8 mouse cellular contexts compared by ENCODE assay signal in genomic region chr1:136625019-136625895, GRCm38 (mm10). TPM values are rescaled to one million over a fixed set of nuclear protein-coding genes. Genes with fewer than 3 reads are reported as not detected.
A peak's percentile ranks its signal among the peaks of the same experiment; 100 is the strongest.
DNase-seq lines count a peak whose midpoint lies in the region; ATAC-seq and TF ChIP-seq lines count a peak whose summit lies in the region.

No protein-coding gene starts in this region.

- peak overlapping the region; percentile 83 for H3K4me2 ChIP-seq in kidney, embryonic 15.5 days
- H3K4me2 ChIP-seq in liver, embryonic 12.5 days, result peak overlapping the region; percentile 96

- peak overlapping the region; percentile 91 for H3K9ac ChIP-seq in kidney, embryonic 15.5 days
- peak overlapping the region; percentile 93 for H3K9ac ChIP-seq in liver, embryonic 12.5 days

- no peaks in the 10 kb centered on the region for H3K9me3 ChIP-seq in heart, embryonic 10.5 days
- H3K9me3 ChIP-seq in kidney, embryonic 15.5 days (replicated peaks), result no peaks in the 10 kb centered on the region
- H3K9me3 ChIP-seq in liver, embryonic 12.5 days (replicated peaks), result no peaks in the 10 kb centered on the region

- TF ChIP-seq CTCF in bone marrow macrophage, adult 2 months (IDR thresholded peaks at IDR 0.05; ENCODE audit: low read depth, low read length), result no peak
- peak; percentile 23; the same call in 1 of the 2 replicates for TF ChIP-seq CTCF in embryonic fibroblast, embryonic 13.5 days (IDR thresholded peaks at IDR 0.05; ENCODE audit: borderline replicate concordance, insufficient read depth, low read length)

- WGBS in heart, embryonic 10.5 days, result 1% methylated on average over 67 of the region's 92 CpGs
- 2% methylated on average over 76 of the region's 92 CpGs for WGBS in kidney, embryonic 15.5 days
- 1% methylated on average over 61 of the region's 92 CpGs for WGBS in liver, embryonic 12.5 days (ENCODE audit: insufficient replicate concordance)

- peaks cover 20% of the 10 kb centered on the region for H3K36me3 ChIP-seq in heart, embryonic 10.5 days
- H3K36me3 ChIP-seq in kidney, embryonic 15.5 days, result peaks cover 27% of the 10 kb centered on the region
- peaks cover 25% of the 10 kb centered on the region for H3K36me3 ChIP-seq in liver, embryonic 12.5 days

- peak; percentile 61 for DNase-seq in CD4-positive helper T cell, adult 2 months (ENCODE audit: low read depth, low spot score)
- peak; percentile 81 for DNase-seq in heart, embryonic 10.5 days (ENCODE audit: low spot score)
- peak; percentile 63 for DNase-seq in naive thymus-derived CD4-positive, alpha-beta T cell, adult 2 months (ENCODE audit: low read depth)
- DNase-seq in testis, postnatal 10 days (ENCODE audit: low spot score), result peak; percentile 79

- TF ChIP-seq POLR2A in bone marrow macrophage, adult 2 months (IDR thresholded peaks at IDR 0.05; ENCODE audit: borderline replicate concordance, low read depth, low read length), result no peak
- no peak for TF ChIP-seq POLR2A in embryonic fibroblast, embryonic 13.5 days (IDR thresholded peaks at IDR 0.05; ENCODE audit: low read depth, low read length)

- no peaks in the 10 kb centered on the region for H3K27me3 ChIP-seq in heart, embryonic 10.5 days (ENCODE audit: insufficient read depth, poor library complexity, severe bottlenecking)
- no peaks in the 10 kb centered on the region for H3K27me3 ChIP-seq in kidney, embryonic 15.5 days
- no peaks in the 10 kb centered on the region for H3K27me3 ChIP-seq in liver, embryonic 12.5 days (replicated peaks)

- ATAC-seq in kidney, embryonic 15.5 days (replicated peaks; ENCODE audit: low FRiP score), result peak; percentile 57
- peak; percentile 72 for ATAC-seq in liver, embryonic 12.5 days

- H3K4me3 ChIP-seq in bone marrow macrophage, adult 2 months (ENCODE audit: insufficient read depth, low read length), result peak overlapping the region; percentile 74
- H3K4me3 ChIP-seq in embryonic fibroblast, embryonic 13.5 days (ENCODE audit: insufficient read depth, low read length), result peak overlapping the region; percentile 83
- peak overlapping the region; percentile 93 for H3K4me3 ChIP-seq in heart, embryonic 10.5 days
- H3K4me3 ChIP-seq in kidney, embryonic 15.5 days (replicated peaks), result peak overlapping the region; percentile 93
- peak overlapping the region; percentile 96 for H3K4me3 ChIP-seq in liver, embryonic 12.5 days

- peak overlapping the region; percentile 35 for H3K27ac ChIP-seq in bone marrow macrophage, adult 2 months (ENCODE audit: insufficient read depth, low read depth, low read length)
- H3K27ac ChIP-seq in embryonic fibroblast, embryonic 13.5 days (ENCODE audit: insufficient read depth, low read length), result peak overlapping the region; percentile 62
- H3K27ac ChIP-seq in heart, embryonic 10.5 days, result peak overlapping the region; percentile 96
- H3K27ac ChIP-seq in kidney, embryonic 15.5 days, result peak overlapping the region; percentile 89
- peak overlapping the region; percentile 81 for H3K27ac ChIP-seq in liver, embryonic 12.5 days

- peaks cover 20% of the 10 kb centered on the region for H3K4me1 ChIP-seq in bone marrow macrophage, adult 2 months (ENCODE audit: control insufficient read depth, insufficient read depth, low read length)
- peaks cover 15% of the 10 kb centered on the region for H3K4me1 ChIP-seq in embryonic fibroblast, embryonic 13.5 days (ENCODE audit: control insufficient read depth, insufficient read depth, low read length)
- peaks cover 40% of the 10 kb centered on the region for H3K4me1 ChIP-seq in heart, embryonic 10.5 days
- H3K4me1 ChIP-seq in kidney, embryonic 15.5 days, result peaks cover 34% of the 10 kb centered on the region
- H3K4me1 ChIP-seq in liver, embryonic 12.5 days, result peaks cover 38% of the 10 kb centered on the region

RNA-seq across cellular contexts. Expression of gene Zfp281, which starts 0.6 kb away (rescaled TPM):
- polyA plus RNA-seq in bone marrow macrophage, adult 2 months (2012; ENCODE audit: insufficient read depth, insufficient read length, missing spikeins), result 13.2 and 14.8 TPM in 2 replicates
- 29.5 and 33.0 TPM in 2 replicates for polyA plus RNA-seq in embryonic fibroblast, embryonic 13.5 days (2011; ENCODE audit: insufficient read length, low read depth, missing spikeins)
- polyA plus RNA-seq in heart, embryonic 10.5 days (2016; fragmentation: Nextera tagmentation; extraction: Ambion mirVana), result 15.6 and 22.5 TPM in 2 replicates
- polyA plus RNA-seq in kidney, embryonic 15.5 days (2015; fragmentation: Nextera tagmentation; extraction: Ambion mirVana), result 23.0 and 23.1 TPM in 2 replicates
- polyA plus RNA-seq in liver, embryonic 12.5 days (2016; fragmentation: Nextera tagmentation; extraction: Ambion mirVana), result 11.9 and 12.3 TPM in 2 replicates

Comparison
In these comparisons a context has a peak if more than half of its experiments do, and no peak if none do; other contexts are left out.
1. Peak in every context shown above with its lines: DNase-seq, ATAC-seq, H3K4me3 ChIP-seq and H3K27ac ChIP-seq.
2. H3K27ac ChIP-seq: peak in every context shown above with its lines; median percentile 96 in heart, embryonic 10.5 days; 89 in kidney, embryonic 15.5 days; 81 in liver, embryonic 12.5 days; 62 in embryonic fibroblast, embryonic 13.5 days; 35 in bone marrow macrophage, adult 2 months.